In genomic region chr19:37886355-37887120, GRCm38 (mm10) we compare ENCODE assay signal across 8 mouse cellular contexts.
A peak's percentile ranks its signal among the peaks of the same experiment; 100 is the strongest.
DNase-seq lines count a peak whose midpoint lies in the region; ATAC-seq and TF ChIP-seq lines count a peak whose summit lies in the region.

No protein-coding gene starts in this region.

- ATAC-seq in forebrain, postnatal 0 days = peak; percentile 81
- ATAC-seq in hindbrain, postnatal 0 days = peak; percentile 58; the same call in 1 of the 2 replicates
- ATAC-seq in megakaryocyte-erythroid progenitor cell, adult 5-6 weeks (replicated peaks; ENCODE audit: low FRiP score, low TSS enrichment, poor library complexity, severe bottlenecking) = 0 out of 2 replicates have a peak, but pooled peaks have one; percentile 63

- peak; percentile 66; the same call in 1 of the 2 replicates for TF ChIP-seq CTCF in cerebellum, adult 2 months (IDR thresholded peaks at IDR 0.05; ENCODE audit: borderline replicate concordance, insufficient read depth, low read depth, low read length)
- peak; percentile 89 for TF ChIP-seq CTCF in forebrain, postnatal 0 days (IDR thresholded peaks at IDR 0.05; ENCODE audit: low read depth)
- TF ChIP-seq CTCF in hindbrain, postnatal 0 days (IDR thresholded peaks at IDR 0.05; ENCODE audit: low read depth) = peak; percentile 88

- H3K4me2 ChIP-seq in forebrain, postnatal 0 days (ENCODE audit: low read depth) = peak overlapping the region; percentile 51
- H3K4me2 ChIP-seq in hindbrain, postnatal 0 days (ENCODE audit: low read depth, low read length) = peak overlapping the region; percentile 63

- H3K27ac ChIP-seq in cerebellum, adult 2 months (ENCODE audit: insufficient read depth, low read length) = no peak overlapping the region
- H3K27ac ChIP-seq in forebrain, postnatal 0 days (ENCODE audit: low read depth, low read length) = no peak overlapping the region
- no peak overlapping the region for H3K27ac ChIP-seq in hindbrain, postnatal 0 days

- H3K27me3 ChIP-seq in cerebellum, adult 2 months (ENCODE audit: control insufficient read depth, insufficient read depth, low read length) = no peaks in the 10 kb centered on the region
- peaks cover 24% of the 10 kb centered on the region for H3K27me3 ChIP-seq in forebrain, postnatal 0 days (ENCODE audit: insufficient read depth, low read length)
- peaks cover 5% of the 10 kb centered on the region for H3K27me3 ChIP-seq in hindbrain, postnatal 0 days (ENCODE audit: insufficient read depth, low read length)
- no peaks in the 10 kb centered on the region for H3K27me3 ChIP-seq in splenic B cell, adult 2 months (ENCODE audit: control insufficient read depth, insufficient read depth, low read length, poor library complexity, severe bottlenecking)

- H3K9ac ChIP-seq in forebrain, postnatal 0 days = peak overlapping the region; percentile 38; the same call in 1 of the 2 replicates
- 0 out of 2 replicates have a peak overlapping the region, but pooled peaks have one; percentile 35 for H3K9ac ChIP-seq in hindbrain, postnatal 0 days (replicated peaks; ENCODE audit: low read length)

- H3K4me1 ChIP-seq in cerebellum, adult 2 months (ENCODE audit: control insufficient read depth, insufficient read depth, low read length) = no peaks in the 10 kb centered on the region
- no peaks in the 10 kb centered on the region for H3K4me1 ChIP-seq in forebrain, postnatal 0 days (ENCODE audit: insufficient read depth)
- H3K4me1 ChIP-seq in hindbrain, postnatal 0 days (ENCODE audit: insufficient read depth, low read length) = no peaks in the 10 kb centered on the region

- 15% methylated on average over 15 of the region's 15 CpGs for WGBS in cerebellum, adult 2 months
- 10% methylated on average over 15 of the region's 15 CpGs for WGBS in forebrain, postnatal 0 days
- 10% methylated on average over 15 of the region's 15 CpGs for WGBS in hindbrain, postnatal 0 days

- no peaks in the 10 kb centered on the region for H3K9me3 ChIP-seq in forebrain, postnatal 0 days (ENCODE audit: low read length)
- no peaks in the 10 kb centered on the region for H3K9me3 ChIP-seq in hindbrain, postnatal 0 days (ENCODE audit: low read length)

- TF ChIP-seq POLR2A in cerebellum, adult 2 months (IDR thresholded peaks at IDR 0.05; ENCODE audit: borderline replicate concordance, insufficient read depth, low read length) = no peak

- no peaks in the 10 kb centered on the region for H3K36me3 ChIP-seq in forebrain, postnatal 0 days (ENCODE audit: insufficient read depth)
- H3K36me3 ChIP-seq in hindbrain, postnatal 0 days (ENCODE audit: insufficient read depth, low read length) = no peaks in the 10 kb centered on the region
- H3K36me3 ChIP-seq in splenic B cell, adult 2 months (ENCODE audit: control insufficient read depth, insufficient read depth, low read length, poor library complexity, severe bottlenecking) = no peaks in the 10 kb centered on the region

- H3K4me3 ChIP-seq in cerebellum, adult 2 months (replicated peaks; ENCODE audit: insufficient read depth, low read depth, low read length) = peak overlapping the region; percentile 12
- peak overlapping the region; percentile 31 for H3K4me3 ChIP-seq in forebrain, postnatal 0 days (ENCODE audit: low read depth, low read length)
- peak overlapping the region; percentile 34 for H3K4me3 ChIP-seq in hindbrain, postnatal 0 days (ENCODE audit: low read length)

- DNase-seq in layer of hippocampus, adult 11-12 months (ENCODE audit: low spot score) = peak; percentile 71
- DNase-seq in layer of hippocampus, adult 9-10 months (ENCODE audit: low spot score) = no peak
- DNase-seq in cerebellum, adult 2 months = peak; percentile 44 to 55
- DNase-seq in forebrain, postnatal 0 days = peak; percentile 93
- peak; percentile 91 for DNase-seq in hindbrain, postnatal 0 days (ENCODE audit: low spot score)
- DNase-seq in left cerebral cortex, adult 8-10 months (ENCODE audit: low spot score in 2 of 2) = peak; percentile 18 to 56
- DNase-seq in splenic B cell, adult 2 months (ENCODE audit: low read depth, low spot score) = peak; percentile 61
